ENCODE assay signal across 16 mouse cellular contexts in the genomic region with DNA sequence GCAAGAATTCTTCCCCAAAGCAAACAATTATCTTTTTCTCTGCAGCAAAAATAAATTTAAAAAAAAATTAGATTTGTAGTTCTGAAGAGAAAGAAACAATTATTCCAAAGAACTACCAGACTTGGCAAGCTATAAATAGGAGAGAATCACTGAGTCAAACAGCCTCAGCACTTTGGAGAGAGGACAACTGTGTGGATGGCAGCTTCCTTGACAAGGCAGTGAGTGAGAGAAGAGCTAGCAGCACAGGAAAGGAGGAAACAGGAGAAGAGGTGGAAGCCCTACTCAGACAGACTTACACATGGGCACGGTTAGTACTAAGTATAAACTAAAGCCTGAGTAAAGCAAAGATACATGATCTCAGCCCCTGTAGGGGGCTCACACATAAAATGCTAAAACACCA.
"Had no signal": no experiment of that assay in that cellular context is flagged by ENCODE, and none has a peak within 500 bp of the region (broad histone marks: within the 10 kb centered on the region; RNA-seq: fewer than 3 reads in every experiment).

No protein-coding gene starts in this region.

- ATAC-seq: midbrain, embryonic 16.5 days had no signal

- H3K4me2 ChIP-seq: kidney, embryonic 15.5 days; limb, embryonic 13.5 days; midbrain, embryonic 12.5 days; neural tube, embryonic 13.5 days; stomach, embryonic 15.5 days had no signal

- DNase-seq: kidney, postnatal 14 days; layer of hippocampus, adult 9-11 months; layer of hippocampus, postnatal 36 days; left cerebral cortex, postnatal 4 days; lung, adult 18-20 months; retina, postnatal 1 day; right cerebral cortex, postnatal 4 days; spleen, adult 18-20 months; thymus, postnatal 36 days had no signal

- H3K27ac ChIP-seq: kidney, embryonic 15.5 days; limb, embryonic 13.5 days; liver, embryonic 14.5 days; midbrain, embryonic 12.5 days; neural tube, embryonic 13.5 days; stomach, embryonic 15.5 days had no signal

- H3K36me3 ChIP-seq: limb, embryonic 13.5 days; midbrain, embryonic 12.5 days; neural tube, embryonic 13.5 days; stomach, embryonic 15.5 days had no signal

- H3K9me3 ChIP-seq: kidney, embryonic 15.5 days; limb, embryonic 13.5 days; midbrain, embryonic 12.5 days; neural tube, embryonic 13.5 days; stomach, embryonic 15.5 days had no signal

- H3K27me3 ChIP-seq: kidney, embryonic 15.5 days; limb, embryonic 13.5 days; midbrain, embryonic 12.5 days; neural tube, embryonic 13.5 days; stomach, embryonic 15.5 days had no signal

- H3K9ac ChIP-seq: kidney, embryonic 15.5 days; limb, embryonic 13.5 days; liver, embryonic 14.5 days; midbrain, embryonic 12.5 days; neural tube, embryonic 13.5 days; stomach, embryonic 15.5 days had no signal

- H3K4me1 ChIP-seq: limb, embryonic 13.5 days; midbrain, embryonic 12.5 days; neural tube, embryonic 13.5 days; stomach, embryonic 15.5 days had no signal

- H3K4me3 ChIP-seq: kidney, embryonic 15.5 days; limb, embryonic 13.5 days; midbrain, embryonic 12.5 days; neural tube, embryonic 13.5 days; stomach, embryonic 15.5 days had no signal
